Mouse (Mus musculus) brain, embryonic 14.5 days (tissue): ENCODE measurements around the gene Nrbf2.

Experiments used
- CTCF ChIP-seq: fragments of 200-500 bp; IDR thresholded peaks from 2 replicates; pipeline ENCODE4 v1.5.1; 2012; ENCODE audit warnings: inconsistent platforms, mild to moderate bottlenecking, moderate library complexity, borderline replicate concordance; ENCODE audit not compliant: insufficient read depth, insufficient read length; ENCODE audit errors: extremely low read depth
- POLR2A ChIP-seq: fragments of 200-500 bp; IDR thresholded peaks from 2 replicates; pipeline ENCODE4 v1.6.1; 2012; ENCODE audit warnings: mild to moderate bottlenecking, inconsistent platforms, borderline replicate concordance; ENCODE audit not compliant: poor library complexity, insufficient read depth, insufficient read length, severe bottlenecking; ENCODE audit errors: extremely low read depth

DNA sequence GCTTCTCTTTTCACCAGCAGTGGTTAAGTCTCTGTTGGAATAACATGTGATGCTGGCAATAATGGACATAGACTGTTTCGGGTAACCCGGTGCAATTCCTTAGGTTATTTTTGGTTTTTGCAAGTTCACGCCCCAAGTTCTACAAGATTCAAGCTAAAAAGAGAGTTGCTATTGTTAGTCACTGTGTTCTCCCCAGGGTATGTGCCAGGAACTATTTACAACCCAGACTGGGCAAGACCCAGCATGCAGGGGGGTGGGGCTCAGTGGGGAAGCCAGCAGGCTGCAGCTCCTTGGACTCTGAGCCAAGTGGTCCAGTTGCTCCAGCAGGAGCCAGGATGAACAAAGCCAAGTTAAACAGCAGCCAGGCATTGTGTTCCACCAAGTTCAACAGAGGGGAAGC, 2.8 kb upstream of the Nrbf2 start:
- no peak for TF ChIP-seq CTCF
- no peak for TF ChIP-seq POLR2A
